Mouse (Mus musculus) heart, postnatal 0 days (tissue): Measurements from ENCODE around the gene Tmbim1.

Experiments used
- CTCF ChIP-seq: IDR thresholded peaks from 2 replicates; pipeline ENCODE4 v1.5.1; 2016; ENCODE audit warnings: antibody characterized with exemption, control low read depth, low read depth
- EP300 ChIP-seq: IDR thresholded peaks from 2 replicates; pipeline ENCODE4 v1.6.1; 2016; ENCODE audit warnings: antibody characterized with exemption, low read depth

GRCm38 (mm10) chr1:74240832-74241231 is 64.6 kb downstream of the Tmbim1 start:
- no peak for TF ChIP-seq CTCF
- TF ChIP-seq EP300: no peak
